19 mouse cellular contexts compared by ENCODE assay signal in the genomic region with DNA sequence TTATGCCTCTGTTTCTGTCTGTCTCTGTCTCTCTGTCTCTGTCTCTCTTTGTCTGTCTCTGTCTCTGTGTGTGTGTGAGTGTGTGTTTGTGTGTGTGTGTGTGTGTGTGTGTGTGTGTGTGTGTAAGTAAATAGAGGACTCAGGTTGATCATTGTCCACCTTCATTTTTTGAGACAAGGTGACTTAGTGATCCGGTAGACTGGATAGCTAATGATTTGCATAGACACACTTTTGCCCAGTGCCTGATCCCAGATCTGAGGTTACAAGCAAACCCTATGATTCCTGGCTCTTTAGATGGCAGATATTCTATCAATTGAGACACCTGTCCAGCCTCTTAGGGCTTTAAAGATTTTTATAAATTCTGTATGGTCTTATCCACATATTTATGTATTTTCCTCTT.
"Had no signal": no experiment of that assay in that cellular context is flagged by ENCODE, and none has a peak within 500 bp of the region (broad histone marks: within the 10 kb centered on the region; RNA-seq: fewer than 3 reads in every experiment).

No protein-coding gene starts in this region.

- DNase-seq: left cerebral cortex, postnatal 4 days; liver, postnatal 0 days; lung, embryonic 14.5 days; midbrain, embryonic 14.5 days; right cerebral cortex, adult 18-20 months; right cerebral cortex, postnatal 25 days; spleen, adult 18-20 months; thymus, postnatal 36 days had no signal

- H3K4me3 ChIP-seq: limb, embryonic 12.5 days; limb, embryonic 15.5 days; megakaryocyte, embryonic 14.5 days; midbrain, embryonic 10.5 days; stomach, embryonic 15.5 days had no signal

- H3K4me2 ChIP-seq: limb, embryonic 12.5 days; limb, embryonic 15.5 days; liver, embryonic 11.5 days; lung, embryonic 14.5 days; stomach, embryonic 15.5 days had no signal

- H3K27me3 ChIP-seq: limb, embryonic 12.5 days; limb, embryonic 15.5 days; megakaryocyte, embryonic 14.5 days; stomach, embryonic 15.5 days had no signal

- H3K9ac ChIP-seq: limb, embryonic 12.5 days; limb, embryonic 15.5 days; liver, embryonic 14.5 days; liver, postnatal 0 days; lung, embryonic 14.5 days; stomach, embryonic 15.5 days had no signal

- H3K36me3 ChIP-seq: limb, embryonic 12.5 days; limb, embryonic 15.5 days; midbrain, embryonic 10.5 days; stomach, embryonic 15.5 days had no signal

- H3K9me3 ChIP-seq: limb, embryonic 12.5 days; limb, embryonic 15.5 days; megakaryocyte, embryonic 14.5 days; midbrain, embryonic 10.5 days; stomach, embryonic 15.5 days had no signal

- ATAC-seq: hindbrain, postnatal 0 days; inflammation-experienced regulatory T-cells, adult 6 months; intestine, embryonic 16.5 days; liver, postnatal 0 days; lung, postnatal 0 days had no signal

- H3K27ac ChIP-seq: hindbrain, postnatal 0 days; limb, embryonic 12.5 days; limb, embryonic 15.5 days; liver, embryonic 14.5 days; midbrain, embryonic 10.5 days; stomach, embryonic 15.5 days had no signal

- H3K4me1 ChIP-seq: limb, embryonic 12.5 days; limb, embryonic 15.5 days; megakaryocyte, embryonic 14.5 days; midbrain, embryonic 10.5 days; stomach, embryonic 15.5 days had no signal
